Mouse (Mus musculus) adipocyte (in vitro differentiated cells): ENCODE measurements around the gene L3mbtl1.
"Not testable (repeated sequence)": the region's sequence is repeated elsewhere in the genome, so short reads cannot be mapped to it uniquely, and the experiment has no call there.

Experiments used
- DNase-seq: peaks from one replicate; pipeline ENCODE4 v3.0.0-alpha.2; 2016; ENCODE audit warnings: low spot score

The L3mbtl1 gene

DNA sequence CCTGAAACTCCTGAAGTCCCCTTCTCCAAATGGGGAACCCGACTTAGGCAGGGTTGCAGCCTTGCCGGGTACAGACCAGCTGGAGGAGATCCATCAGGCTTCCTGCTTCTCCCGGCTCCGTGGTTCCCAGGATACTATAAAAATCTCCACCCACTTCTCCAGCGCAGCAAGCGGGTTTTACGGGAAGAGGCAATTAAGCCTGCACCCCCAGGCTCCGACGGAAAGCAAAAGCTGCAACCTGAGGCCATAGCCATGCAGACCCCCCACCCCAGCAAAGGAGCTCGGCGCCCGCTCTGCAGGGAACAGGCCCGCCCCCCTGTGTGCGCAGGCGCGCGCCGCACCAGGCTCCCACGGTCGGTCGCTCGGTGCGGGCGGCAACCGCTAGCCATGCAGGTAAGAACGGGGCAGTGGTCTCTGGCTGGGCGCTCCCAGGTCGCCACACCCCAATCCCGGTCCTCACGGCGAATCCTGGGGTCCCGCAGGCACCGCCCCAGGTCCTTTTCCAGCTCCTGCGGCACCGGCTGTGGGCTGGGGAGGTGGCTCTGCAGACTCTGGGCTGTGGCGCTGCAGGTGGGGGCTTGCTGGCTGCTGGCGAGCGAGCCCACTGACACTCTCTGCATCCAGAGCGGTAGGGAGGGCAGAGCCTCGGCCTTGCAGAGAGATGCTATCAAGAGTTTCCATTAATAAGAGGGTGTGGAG is at the start of gene L3mbtl1:
TSS of gene L3mbtl1 (plus strand) at position 325 of the 699 bp plus-strand sequence.
- no peak for DNase-seq

- not testable (repeated sequence) for DNase-seq
Observed at GRCm38 (mm10) chr2:162899256-162899655, 44.0 kb upstream of the L3mbtl1 start.

DNA sequence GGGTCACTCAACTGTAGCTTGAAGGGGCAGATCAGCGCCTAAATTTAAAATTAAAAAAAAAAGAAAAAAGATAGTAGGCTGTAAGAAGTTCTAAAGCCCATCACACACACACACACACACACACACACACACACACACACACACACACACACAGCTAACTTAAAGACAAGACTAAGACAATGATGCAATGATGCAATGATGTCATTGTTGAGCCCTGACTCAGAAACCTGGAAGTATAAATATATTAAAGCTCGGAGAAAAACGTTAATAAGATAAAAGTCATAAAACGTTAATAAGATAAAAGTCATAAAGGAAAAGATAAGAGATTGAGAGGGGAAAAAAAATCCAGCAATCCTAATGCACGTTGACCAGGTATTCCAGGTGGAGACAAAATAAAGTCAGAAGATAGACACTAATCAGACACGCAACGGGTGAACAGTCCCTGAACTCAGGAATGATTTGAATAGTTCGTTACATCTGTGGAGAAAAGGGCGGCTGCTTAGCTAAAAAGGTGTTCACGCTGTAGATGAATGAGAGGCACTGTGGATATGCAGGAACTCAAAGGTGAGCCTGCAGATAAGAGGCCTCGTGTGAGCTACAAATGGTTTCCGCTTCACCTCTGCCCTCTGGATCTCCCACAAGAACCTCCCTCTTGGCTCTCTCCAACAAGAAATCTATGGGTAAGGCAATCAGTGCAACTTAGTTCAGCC is 43.2 kb upstream of the L3mbtl1 start:
- DNase-seq: no peak

GRCm38 (mm10) chr2:162900590-162900916 is 42.7 kb upstream of the L3mbtl1 start:
- peak; percentile 48 for DNase-seq

GRCm38 (mm10) chr2:162905902-162906301 is 37.4 kb upstream of the L3mbtl1 start:
- no peak for DNase-seq

GRCm38 (mm10) chr2:162908052-162908491 is 35.2 kb upstream of the L3mbtl1 start:
- no peak for DNase-seq

DNA sequence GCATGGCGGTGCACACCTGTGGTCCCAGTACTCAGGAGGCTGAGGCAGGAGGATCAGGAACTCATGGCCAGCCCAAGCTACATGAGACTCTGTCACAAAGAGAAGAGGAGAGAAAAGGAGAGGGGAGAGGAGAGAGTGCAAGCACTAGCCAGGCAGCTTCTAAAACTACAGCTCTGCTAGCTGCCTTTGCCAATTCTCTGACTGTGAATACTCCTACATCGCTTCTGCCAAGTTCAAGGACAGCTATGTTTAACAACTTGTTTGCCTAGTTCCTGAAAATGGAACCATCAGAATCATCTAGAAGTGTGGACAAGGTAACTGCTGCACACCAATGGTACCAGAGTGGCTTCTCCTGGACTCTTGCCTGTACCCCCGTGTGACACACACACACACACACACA is 29.2 kb upstream of the L3mbtl1 start:
- DNase-seq: no peak

- peak; percentile 44 for DNase-seq
Observed at GRCm38 (mm10) chr2:162914519-162914918, 28.8 kb upstream of the L3mbtl1 start.

DNA sequence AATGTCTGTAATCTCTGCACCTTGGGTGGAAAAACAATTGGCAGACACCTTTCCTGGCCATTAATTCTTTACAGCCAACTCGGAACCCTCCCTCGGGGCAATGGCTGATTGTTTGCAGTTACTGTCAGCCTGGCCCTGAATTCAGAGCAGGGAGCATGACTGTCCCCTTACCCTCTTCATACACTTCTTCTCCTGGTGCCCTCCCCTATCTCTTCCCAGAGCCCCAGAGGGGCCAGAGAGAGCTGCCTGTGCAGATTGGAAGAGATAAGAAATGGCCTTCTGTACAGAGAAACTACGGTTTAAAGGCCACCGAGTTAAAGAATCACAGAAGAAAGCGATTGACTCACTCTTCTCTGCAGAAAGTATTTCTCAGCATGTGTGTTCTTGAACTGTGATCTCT is 23.3 kb upstream of the L3mbtl1 start:
- no peak for DNase-seq

DNA sequence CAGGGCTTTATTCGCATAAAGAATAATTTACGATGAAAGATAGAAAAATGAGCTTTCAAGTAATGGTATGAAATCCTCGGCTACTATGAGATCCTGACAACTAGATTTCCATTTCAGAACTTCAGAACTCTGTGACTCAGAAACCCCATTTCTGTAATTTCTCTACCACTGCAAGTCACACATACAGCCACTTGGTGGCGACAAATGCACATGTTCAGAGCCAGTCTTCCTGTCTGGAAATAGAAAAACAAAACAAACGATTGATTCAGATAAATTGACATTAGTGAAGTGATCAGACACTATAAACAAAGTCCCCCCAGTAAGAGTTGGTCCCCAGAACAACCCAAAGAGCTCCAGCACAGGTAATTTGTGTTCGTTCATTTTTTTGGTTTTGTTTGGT is 21.1 kb upstream of the L3mbtl1 start:
- peak; percentile 77 for DNase-seq

- no peak for DNase-seq
Observed at GRCm38 (mm10) chr2:162922834-162923233, 20.4 kb upstream of the L3mbtl1 start.

DNA sequence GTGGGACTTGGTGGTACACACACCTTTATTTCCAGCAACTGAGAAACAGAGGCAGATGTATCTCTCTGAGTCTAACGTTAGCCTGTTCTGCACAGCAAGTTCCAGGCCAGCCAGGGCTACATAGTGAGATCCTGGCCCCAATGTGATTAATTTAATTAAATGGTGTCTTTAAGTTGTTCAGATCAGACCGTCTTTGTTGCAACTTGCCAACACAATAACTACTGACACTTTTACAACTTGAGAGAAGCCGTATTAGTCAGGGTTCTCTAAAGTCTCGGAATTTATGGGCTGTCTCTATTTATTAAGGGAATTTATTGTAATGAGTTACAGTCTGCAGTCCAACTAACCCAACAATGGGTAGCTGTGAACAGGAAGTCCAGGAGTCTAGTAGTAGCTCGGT is 19.1 kb upstream of the L3mbtl1 start:
- no peak for DNase-seq

DNA sequence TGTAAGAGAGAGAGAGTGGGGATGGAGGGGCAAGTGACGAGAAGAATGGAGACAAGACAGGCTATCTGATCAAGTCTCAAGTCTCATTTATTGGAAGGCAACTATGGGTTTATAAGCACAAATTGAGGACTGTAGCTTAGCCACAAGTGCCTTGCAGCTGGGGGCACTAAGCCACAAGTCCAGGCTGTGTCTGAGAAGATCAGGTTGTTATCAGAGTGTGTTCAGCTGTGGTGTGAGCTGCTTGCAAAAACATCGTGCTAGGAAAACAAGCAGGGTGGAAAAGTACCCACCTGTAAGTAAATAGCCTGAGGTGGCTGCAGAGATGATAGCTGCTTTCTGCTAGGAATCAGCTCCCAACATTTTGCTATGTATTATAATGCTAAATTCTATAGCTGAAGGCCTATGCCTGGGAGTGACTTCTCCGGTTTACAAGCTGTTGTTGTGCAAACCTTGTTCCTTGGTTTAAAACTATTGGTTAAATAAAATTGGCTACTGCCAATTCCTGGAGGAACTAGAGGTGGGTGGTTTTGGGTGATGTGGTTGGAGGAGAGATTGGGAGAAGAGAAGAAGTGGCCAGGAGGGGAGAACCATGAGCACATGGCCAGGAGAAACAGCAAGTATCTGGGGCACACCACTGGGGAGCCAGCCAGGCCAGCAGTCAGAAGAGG is 15.2 kb upstream of the L3mbtl1 start:
- no peak for DNase-seq

DNA sequence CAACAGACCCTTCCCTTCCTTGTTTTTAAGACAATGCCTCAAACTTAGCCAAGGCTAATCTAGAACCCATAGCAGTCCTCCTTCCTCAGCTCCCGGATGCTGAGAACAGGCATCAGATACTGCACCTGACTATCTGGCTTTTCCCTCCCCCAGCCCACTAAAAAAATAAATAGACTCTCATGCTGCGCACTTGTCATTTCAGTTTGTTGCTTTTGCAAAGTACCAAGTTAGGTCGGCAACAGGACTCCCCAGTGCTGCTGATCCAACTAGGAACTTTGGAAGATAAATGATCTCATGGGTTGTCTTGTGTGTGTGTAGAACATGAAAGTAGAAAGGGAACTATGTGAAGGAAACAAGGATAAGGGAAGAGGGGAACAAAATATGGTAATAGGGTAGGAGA is 13.6 kb upstream of the L3mbtl1 start:
- no peak for DNase-seq

GRCm38 (mm10) chr2:162930516-162931122 is 12.7 kb upstream of the L3mbtl1 start:
- peak; percentile 19 for DNase-seq

DNA sequence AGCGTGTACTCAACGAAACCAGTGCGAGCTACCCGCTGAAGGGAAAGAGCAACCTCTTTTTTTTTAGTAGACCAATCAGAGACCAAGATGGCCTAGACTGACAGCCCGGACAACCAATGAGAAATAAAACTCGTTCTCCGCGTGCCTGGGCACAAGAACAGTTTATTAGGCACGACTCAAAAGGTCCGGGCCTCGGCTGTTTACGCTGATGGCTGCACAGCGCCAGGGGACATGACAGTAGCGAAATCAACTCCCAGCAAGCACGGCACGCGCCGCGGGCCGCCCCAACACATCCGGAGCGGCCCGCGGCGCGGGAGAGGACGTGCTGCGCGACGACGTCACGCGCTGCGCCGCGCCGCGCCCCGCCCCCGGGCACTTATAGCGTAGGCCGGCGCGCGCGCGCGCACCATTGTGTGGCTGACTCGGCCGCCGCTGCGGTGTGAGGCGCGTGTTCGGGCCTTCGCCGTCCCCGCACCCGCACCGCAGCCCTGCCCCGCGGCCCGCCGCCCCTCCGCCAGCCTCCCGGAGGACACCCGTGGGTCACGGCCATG is 12.1 kb upstream of the L3mbtl1 start, which contains the start of gene Srsf6:
TSS of gene Srsf6 (plus strand) at position 406 of the 551 bp plus-strand sequence.
- peak; percentile 93 for DNase-seq

- peak; percentile 79 for DNase-seq
Observed at GRCm38 (mm10) chr2:162931674-162932650, 11.3 kb upstream of the L3mbtl1 start.

DNA sequence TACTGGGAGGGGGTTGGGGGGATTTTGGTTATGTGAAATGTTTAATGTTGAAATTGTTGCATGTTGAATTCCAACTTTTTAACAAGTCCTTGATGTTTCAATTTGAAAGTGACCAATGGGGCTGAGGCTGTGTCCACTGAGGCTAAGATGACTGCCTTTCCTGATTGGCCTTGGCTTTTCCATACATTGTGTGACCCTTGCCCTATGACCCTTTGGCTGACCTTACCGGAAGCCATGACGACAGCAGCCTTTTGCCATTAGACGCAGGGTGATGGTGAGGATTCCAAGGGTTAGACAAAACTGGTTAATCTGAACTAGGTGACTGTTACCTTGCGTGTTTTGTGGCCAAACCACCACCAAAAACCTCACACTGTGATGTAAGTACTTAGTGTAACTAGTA is 10.6 kb upstream of the L3mbtl1 start:
- DNase-seq: peak; percentile 25

DNA sequence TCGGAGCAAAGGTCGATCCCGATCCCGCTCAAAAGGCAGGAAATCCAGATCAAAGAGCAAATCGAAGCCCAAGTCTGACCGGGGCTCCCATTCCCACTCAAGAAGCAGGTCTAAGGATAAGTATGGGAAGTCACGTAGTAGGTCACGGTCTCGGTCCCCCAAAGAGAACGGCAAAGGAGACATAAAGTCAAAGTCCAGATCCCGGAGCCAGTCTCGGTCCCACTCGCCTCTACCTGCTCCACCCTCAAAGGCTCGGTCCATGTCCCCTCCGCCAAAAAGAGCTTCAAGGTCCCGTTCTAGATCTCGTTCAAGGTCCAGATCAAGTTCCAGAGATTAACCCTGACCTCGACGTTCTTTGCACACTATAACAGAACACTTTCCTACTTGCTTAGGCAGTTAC is 8.9 kb upstream of the L3mbtl1 start:
- DNase-seq: no peak

DNA sequence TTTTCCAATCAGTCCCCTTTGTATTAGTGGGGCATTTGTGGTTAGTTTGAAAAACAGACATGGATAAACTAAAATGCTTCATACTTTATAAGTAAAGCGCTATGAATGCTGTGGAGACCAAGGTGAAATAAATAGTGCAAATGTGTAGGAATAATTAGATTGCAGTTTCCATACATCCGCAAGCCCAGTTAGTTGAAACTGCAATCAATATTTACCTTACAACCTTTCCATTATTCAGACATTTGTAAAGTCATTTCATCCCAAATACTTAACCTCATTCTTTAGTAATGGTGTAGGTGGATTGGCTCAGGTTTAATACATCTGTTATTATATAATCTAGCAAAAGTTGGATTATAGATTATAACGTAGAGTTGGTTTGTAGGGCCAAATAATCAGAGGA is 7.6 kb upstream of the L3mbtl1 start:
- DNase-seq: no peak

GRCm38 (mm10) chr2:162939562-162939961 is 3.7 kb upstream of the L3mbtl1 start:
- peak; percentile 48 for DNase-seq
